Mouse (Mus musculus): Measurements from ENCODE around the gene Ffar2.

The Ffar2 gene

GRCm38 (mm10) chr7:30776104-30776503 is 47.5 kb downstream of the Ffar2 start:
- in situ Hi-C loops (cut with MboI, MseI), result no loop called here

GRCm38 (mm10) chr7:30769236-30769635 is 54.3 kb downstream of the Ffar2 start:
- in situ Hi-C loops (cut with MboI, MseI), result no loop called here
